Mouse (Mus musculus) erythroblast, embryonic 14.5 days (primary cell): ENCODE data around the gene Syce3.

Experiments used
- GATA1 ChIP-seq: IDR thresholded peaks from 2 replicates; pipeline ENCODE4 v1.6.1; 2012; ENCODE audit warnings: low read length, inconsistent platforms, mixed read lengths
- TAL1 ChIP-seq: IDR thresholded peaks from 3 replicates; pipeline ENCODE4 v1.6.1; 2012; ENCODE audit warnings: low read length, inconsistent platforms, mixed read lengths

- TF ChIP-seq TAL1 (no peak), GATA1 (no peak)
These were observed 36.0 kb downstream of the Syce3 start for GRCm38 (mm10) chr15:89374340-89374739.
